Mouse (Mus musculus) mature B cell (primary cell): Measurements from ENCODE around the gene Gm48552.

Experiments used
- in situ Hi-C: fragments of 300-500 bp; cut with MboI; formaldehyde crosslinking; loops from 2 replicates; pipeline ENCODE4 v1.14.3; 2019

Gm48552 gene

DNA sequence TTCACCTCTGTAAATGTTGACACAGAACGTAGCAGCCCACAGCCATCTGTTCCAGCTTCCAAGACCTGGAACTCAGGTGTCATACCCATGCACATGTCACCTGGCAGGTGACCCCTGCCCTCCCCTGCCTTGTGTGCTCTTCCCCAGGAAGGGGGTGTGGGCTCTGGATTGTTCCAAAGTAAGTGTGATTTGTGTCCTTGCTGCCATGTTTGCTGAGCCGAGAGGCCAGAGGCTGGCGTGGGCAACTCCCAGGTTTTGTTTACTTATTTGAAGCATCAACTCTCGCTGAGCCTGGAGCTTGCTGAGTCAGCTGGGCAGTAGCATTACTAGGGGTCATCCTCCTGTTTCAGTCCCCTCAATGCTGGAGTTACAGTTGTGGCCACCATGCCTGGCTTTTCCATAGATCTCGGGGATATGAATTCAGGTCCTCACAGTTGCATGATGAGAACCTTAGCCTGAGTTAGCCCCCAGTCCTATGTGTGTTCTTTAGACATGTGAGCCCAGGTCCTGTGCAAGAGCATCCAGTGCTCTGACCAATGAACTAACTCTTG lies at the start of gene Gm48552:
TSS of gene Gm48552 (plus strand) at position 501 of the 551 bp plus-strand sequence.
- in situ Hi-C loops = no loop called here

GRCm38 (mm10) chr10:81340551-81341332 lies 48.1 kb upstream of the Gm48552 start:
- in situ Hi-C loops = loop anchor here (10.0 kb wide), 1 partner anchor 46 kb away; the partner anchor contains the start of genes Pip5k1c and Tjp3

DNA sequence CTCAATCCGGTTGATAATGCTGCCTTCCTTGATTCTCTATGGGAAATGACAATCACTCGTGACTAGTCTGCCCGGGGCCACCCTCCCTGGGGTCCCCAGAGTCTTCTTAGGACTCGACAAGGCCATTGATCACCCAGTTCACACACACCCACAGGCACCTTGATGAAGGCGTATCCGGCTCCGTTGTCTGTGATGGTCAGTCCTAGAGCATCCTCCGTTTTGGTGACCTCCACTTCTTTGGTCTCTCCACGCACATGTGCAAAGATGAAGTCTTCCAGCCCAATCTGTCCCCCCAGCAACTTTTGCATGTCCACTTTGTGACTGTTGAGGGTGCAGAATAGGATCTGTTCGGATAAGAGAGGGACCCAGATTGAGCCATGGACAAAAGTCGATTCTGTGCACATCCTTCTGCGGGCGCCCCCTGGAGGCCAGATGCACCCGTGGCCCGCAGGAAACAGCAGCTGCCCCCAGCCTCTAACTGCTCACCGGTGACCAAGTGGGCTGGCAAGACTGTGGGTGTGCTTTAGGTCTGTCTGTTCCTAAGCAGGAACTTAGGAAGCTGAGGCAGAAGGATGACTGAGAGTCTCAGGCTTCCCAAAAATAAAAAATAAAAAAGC lies 47.4 kb upstream of the Gm48552 start:
- in situ Hi-C loops = loop anchor here (10.0 kb wide), 1 partner anchor 47 kb away; the partner anchor contains the start of genes Pip5k1c and Tjp3

- in situ Hi-C loops = loop anchor here (10.0 kb wide), 1 partner anchor 48 kb away; the partner anchor contains the start of genes Pip5k1c and Tjp3
Observed at GRCm38 (mm10) chr10:81342686-81343505, 45.9 kb upstream of the Gm48552 start, which contains the start of gene Gipc3. Gipc3 (minus strand) TSS chr10:81343266.

DNA sequence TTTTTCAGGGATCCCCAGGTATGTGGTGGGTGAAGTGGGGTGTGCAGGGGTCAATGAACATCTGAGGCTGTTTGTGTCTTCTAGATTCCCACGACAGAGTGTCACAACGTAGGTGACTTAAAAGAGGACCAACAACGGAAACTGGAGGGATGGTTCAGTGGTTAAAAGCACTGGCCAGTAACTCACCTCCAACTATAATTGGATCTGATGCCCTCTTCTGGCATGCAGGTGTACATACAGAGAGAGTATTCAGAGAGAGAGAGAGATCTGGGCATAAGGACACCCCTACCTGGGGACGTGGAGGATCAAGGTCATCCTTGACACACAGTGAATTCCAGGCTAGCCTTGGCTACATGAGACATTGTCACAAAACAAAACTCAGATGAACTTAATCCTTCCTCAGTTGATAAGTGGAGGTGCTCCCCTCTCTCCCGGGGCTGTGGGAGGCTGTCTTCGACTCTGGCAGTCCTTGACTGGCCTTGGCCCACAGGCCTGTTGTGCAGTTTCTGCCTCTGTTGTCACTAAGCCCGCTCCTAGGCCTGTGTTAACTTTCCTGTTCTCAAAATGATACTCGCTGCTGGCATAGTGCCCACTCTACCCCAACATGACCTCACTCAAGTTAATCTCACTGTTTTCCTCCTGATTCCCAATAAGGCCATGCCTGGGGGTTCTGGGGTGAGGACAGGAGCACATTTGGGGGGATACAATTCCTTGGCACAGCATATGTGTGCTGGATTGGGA lies 44.2 kb upstream of the Gm48552 start:
- in situ Hi-C loops = loop anchor here (10.0 kb wide), 1 partner anchor 50 kb away; the partner anchor contains the start of genes Pip5k1c and Tjp3

DNA sequence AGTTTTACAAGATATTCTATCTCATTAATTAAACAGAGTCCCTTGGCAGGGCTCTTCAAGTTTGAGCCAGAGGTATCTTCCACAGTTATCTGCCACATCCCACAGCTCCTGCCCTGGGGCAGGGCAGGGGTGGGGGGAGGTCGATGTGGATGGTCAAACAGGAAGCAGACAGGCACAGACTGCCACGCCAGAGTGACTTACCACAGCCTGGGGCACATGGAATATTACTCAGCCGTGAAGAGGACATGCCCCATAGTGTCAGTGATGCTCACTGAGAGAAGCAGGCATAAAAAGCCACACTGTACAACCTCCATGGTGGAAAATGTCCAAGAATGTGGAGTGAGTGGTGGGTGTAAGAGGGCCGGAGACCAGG lies 43.7 kb upstream of the Gm48552 start:
- in situ Hi-C loops = loop anchor here (10.0 kb wide), 1 partner anchor 50 kb away; the partner anchor contains the start of genes Pip5k1c and Tjp3

- in situ Hi-C loops = loop anchor here (10.0 kb wide), 1 partner anchor 52 kb away; the partner anchor contains the start of genes Pip5k1c and Tjp3
Observed at GRCm38 (mm10) chr10:81346453-81347067, 42.2 kb upstream of the Gm48552 start.

DNA sequence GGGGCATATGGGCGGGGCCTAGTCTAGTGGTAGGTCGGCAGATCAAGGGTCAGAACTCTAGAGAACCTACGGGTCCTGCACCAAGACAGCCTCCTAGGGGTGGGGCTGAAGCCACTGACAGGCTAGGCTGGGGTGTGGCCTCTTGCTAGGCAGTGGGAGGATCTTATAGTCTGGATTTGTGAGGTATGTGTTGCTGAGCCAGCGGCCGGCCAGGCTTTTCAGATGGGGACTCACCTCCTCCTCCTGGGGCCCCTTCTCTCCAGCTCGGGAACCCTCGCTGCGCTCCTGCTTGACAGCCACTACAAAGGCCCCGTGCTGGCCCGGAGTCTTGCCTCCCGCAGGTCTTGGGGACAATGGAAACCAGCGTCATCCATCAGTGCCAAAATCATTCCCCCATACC lies 39.7 kb upstream of the Gm48552 start:
- in situ Hi-C loops = loop anchor here (10.0 kb wide), 1 partner anchor 54 kb away; the partner anchor contains the start of genes Pip5k1c and Tjp3

- in situ Hi-C loops = loop anchor here (10.0 kb wide), 1 partner anchor 55 kb away; the partner anchor contains the start of genes Pip5k1c and Tjp3
Observed at GRCm38 (mm10) chr10:81349961-81350350, 38.8 kb upstream of the Gm48552 start.

GRCm38 (mm10) chr10:81350351-81351063 lies 38.3 kb upstream of the Gm48552 start, which contains the start of gene Hmg20b:
Hmg20b (minus strand) TSS chr10:81350480.
- in situ Hi-C loops = no loop called here

DNA sequence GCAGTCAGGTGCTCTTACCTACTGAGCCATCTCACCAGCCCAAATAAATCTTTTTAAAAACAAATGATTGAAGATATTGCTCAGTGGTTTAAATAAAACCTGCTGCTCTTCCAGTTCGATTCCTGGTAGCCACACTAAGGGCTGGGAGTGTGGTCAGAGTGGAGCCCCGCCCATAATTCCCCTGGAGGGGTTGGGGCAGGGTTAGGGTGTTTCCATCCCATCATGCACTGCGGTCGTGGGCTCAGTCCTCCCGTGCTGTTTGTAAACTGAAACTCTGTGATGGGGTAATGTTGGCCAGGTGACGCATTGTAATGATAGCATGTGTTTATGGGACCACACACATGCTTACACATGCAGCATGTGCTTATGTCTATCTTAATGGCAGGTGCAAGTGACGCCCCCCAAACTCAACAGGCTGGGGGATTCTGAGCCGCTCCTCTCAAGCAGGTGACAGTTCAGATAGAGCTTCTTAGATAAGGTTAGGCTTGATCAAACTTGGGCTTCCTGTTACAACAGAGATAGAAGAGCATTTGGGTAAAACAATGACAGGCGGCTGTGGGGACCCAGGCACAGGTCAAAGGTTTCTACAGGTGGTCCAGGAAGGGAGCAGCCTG lies 37.0 kb upstream of the Gm48552 start:
- in situ Hi-C loops = no loop called here

- in situ Hi-C loops = no loop called here
Observed at GRCm38 (mm10) chr10:81354738-81355477, 33.9 kb upstream of the Gm48552 start.

DNA sequence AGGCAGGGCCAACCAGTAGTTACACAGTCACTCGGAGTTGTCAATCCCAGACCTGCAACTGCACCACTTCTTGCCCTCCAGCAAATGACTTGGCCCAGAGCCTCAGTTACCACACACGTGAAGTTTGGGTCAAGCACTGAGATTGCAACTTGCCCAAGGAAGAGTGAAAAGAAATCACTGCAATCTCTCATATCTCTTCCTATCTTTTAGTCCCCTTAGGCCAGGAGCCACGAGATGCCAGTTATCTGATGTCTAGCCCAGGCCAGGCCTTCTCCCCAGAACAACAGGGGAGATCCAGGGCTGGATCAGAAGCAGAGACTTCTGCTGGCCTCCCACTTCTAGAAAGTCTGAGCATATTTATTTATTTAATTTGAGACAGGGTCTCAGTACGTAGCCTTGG lies 33.3 kb upstream of the Gm48552 start:
- in situ Hi-C loops = no loop called here

GRCm38 (mm10) chr10:81356352-81356990 lies 32.3 kb upstream of the Gm48552 start:
- in situ Hi-C loops = no loop called here

DNA sequence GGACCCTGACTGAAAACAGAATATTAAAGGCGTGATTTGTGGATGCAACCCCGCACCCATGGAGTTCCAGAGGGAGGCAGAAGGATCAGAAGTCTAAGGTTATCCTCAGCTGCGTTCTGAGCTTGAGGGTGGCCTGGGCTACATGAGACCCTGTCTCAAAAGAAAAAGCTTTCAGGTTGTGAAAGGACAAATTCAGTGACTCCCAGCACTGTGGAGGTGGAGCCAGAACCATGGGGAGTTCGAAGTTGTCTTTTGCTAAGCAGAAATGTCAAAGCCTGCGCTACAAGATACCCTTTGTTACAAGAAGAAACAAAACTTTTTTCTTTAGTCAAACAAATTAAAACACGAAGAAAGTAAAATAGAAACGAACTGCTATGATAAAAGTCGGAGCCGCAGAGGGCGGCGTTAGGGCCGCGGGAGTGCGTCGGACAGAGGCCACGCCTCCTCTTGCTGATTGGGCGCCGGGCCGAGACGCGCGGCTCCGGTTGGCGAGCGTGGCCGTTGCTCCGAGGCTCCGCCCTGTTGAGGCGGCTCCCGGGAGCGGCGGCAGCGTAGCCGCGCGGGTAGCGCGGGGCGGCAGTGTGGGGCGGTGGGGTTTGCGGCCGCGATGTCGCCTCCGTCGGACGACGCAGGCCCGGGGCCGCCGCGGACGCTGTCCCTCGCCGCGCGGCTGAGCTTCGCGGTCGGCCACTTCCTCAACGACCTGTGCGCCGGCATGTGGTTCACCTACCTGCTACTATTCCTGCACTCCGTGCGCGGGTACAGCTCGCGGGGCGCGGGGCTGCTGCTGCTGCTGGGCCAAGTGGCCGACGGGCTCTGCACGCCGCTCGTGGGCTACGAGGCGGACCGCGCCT lies 31.6 kb upstream of the Gm48552 start, which contains the start of gene Mfsd12:
TSS of gene Mfsd12 (plus strand) at position 501 of the 854 bp plus-strand sequence.
- in situ Hi-C loops = no loop called here

- in situ Hi-C loops = no loop called here
Observed at GRCm38 (mm10) chr10:81358209-81358608, 30.6 kb upstream of the Gm48552 start.

GRCm38 (mm10) chr10:81358841-81359240 lies 30.0 kb upstream of the Gm48552 start:
- in situ Hi-C loops = no loop called here
